Mouse (Mus musculus): ENCODE results near the gene Xdh. TPM values are rescaled to one million over a fixed set of nuclear protein-coding genes. Genes with fewer than 3 reads are reported as not detected.

The Xdh gene
- polyA plus RNA-seq, 1 experiment: 0.55 TPM

DNA sequence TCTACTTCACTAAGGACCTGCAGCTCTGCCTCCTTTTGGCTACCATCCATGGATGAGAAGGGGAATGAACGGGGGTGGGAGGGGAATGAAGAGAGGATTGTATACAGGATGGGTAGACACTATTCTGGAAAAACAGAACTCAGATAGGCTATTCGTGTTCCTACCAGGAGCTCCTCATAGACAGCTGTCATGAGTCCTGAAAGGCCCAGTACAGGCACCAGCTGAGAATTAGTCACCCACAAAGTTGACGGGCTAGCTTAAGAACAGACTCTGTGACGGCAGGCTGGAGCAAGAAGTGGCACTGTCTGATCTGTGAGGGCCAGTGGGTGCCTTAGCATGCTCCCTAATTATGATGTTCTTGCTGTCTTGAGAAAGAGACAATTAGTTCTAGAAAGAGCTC is 21.3 kb upstream of the Xdh start:
- Histone ChIP-seq H3K4me3 (no peak overlapping the region), H3K79me2 (ENCODE audit: control insufficient read depth, insufficient read depth) (no peaks in the 10 kb centered on the region), H3K36me3 (ENCODE audit: control insufficient read depth, insufficient read depth) (no peaks in the 10 kb centered on the region), H3K4me2 (ENCODE audit: low read depth) (peak overlapping the region; percentile 69), H3ac (ENCODE audit: control insufficient read depth, insufficient read length) (no peak overlapping the region), H3K27me3 (ENCODE audit: control insufficient read depth, insufficient read depth, insufficient read length) (no peaks in the 10 kb centered on the region)
- TF ChIP-seq TCF12 (IDR thresholded peaks at IDR 0.05; ENCODE audit: insufficient read depth, poor library complexity, severe bottlenecking) (peak; percentile 13), E2F4 (IDR thresholded peaks at IDR 0.05; ENCODE audit: insufficient read depth) (no peak), MYOG (IDR thresholded peaks at IDR 0.05; ENCODE audit: control insufficient read depth in 1 of 3, insufficient read depth in 1 of 3, insufficient read length in 2 of 3, low read depth in 2 of 3) (peak in 2 of 3 experiments; percentile 58 to 73), MYOD1 (IDR thresholded peaks at IDR 0.05; ENCODE audit: control insufficient read depth in 1 of 3, insufficient read length in 2 of 3, low read depth in 2 of 3) (peak in 2 of 3 experiments; percentile 55 to 66)

DNA sequence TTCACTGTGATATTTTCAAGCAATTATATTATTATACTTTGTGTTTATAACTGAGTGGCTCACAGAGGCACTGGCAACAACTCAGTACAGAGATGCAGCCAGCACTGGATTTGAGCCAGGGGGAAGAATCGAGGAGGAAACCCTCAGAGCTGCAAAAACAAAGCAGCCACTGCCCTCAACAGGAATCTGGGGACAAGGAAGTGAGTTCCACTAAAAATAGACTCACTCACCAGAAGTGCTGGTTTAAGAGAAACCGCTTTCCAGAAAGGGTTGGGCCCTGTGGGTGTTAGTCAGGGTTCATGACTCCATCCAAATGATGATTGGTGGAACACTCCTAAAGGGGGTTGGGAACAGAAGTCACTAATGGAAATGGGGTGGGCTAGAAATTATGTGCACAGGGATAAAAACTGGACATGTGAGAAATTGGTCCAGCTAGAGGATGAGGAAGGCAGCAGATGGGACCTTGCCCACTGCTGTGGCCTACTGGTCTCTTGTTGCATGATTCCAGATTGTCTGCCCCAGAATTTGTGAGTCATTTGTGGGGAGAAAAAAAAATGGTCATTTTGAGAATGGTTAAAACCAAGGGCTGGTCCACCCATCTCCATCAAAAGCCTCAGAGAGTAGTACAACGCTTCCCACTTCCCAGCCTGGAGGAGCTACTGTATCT is 20.5 kb upstream of the Xdh start:
- H3K4me2 ChIP-seq (ENCODE audit: low read depth): peak overlapping the region; percentile 69
- no peaks in the 10 kb centered on the region for H3K36me3 ChIP-seq (ENCODE audit: control insufficient read depth, insufficient read depth)
- H3ac ChIP-seq (ENCODE audit: control insufficient read depth, insufficient read length): no peak overlapping the region
- no peak overlapping the region for H3K4me3 ChIP-seq
- no peak for TF ChIP-seq CEBPB (IDR thresholded peaks at IDR 0.05; ENCODE audit: insufficient read depth, poor library complexity, severe bottlenecking)
- no peak for TF ChIP-seq USF1 (IDR thresholded peaks at IDR 0.05; ENCODE audit: low read depth)
- TF ChIP-seq E2F4 (IDR thresholded peaks at IDR 0.05; ENCODE audit: insufficient read depth): no peak
- TF ChIP-seq MYOG (IDR thresholded peaks at IDR 0.05; ENCODE audit: control insufficient read depth in 1 of 3, insufficient read depth in 1 of 3, insufficient read length in 2 of 3, low read depth in 2 of 3): no peak
- TF ChIP-seq SRF (IDR thresholded peaks at IDR 0.05; ENCODE audit: control insufficient read depth, insufficient read length, low read depth): no peak
- no peak for TF ChIP-seq REST (IDR thresholded peaks at IDR 0.05; ENCODE audit: insufficient read depth, insufficient read length)
- no peak for TF ChIP-seq TCF3 (IDR thresholded peaks at IDR 0.05; ENCODE audit: insufficient read length, low read depth)
- TF ChIP-seq POLR2AphosphoS2 (IDR thresholded peaks at IDR 0.05; ENCODE audit: insufficient read length, low read depth): no peak
- no peak for TF ChIP-seq POLR2A (IDR thresholded peaks at IDR 0.05; ENCODE audit: insufficient read length, low read depth)
- TF ChIP-seq MAX (IDR thresholded peaks at IDR 0.05; ENCODE audit: low read depth): no peak
- TF ChIP-seq TCF12 (IDR thresholded peaks at IDR 0.05; ENCODE audit: insufficient read depth, poor library complexity, severe bottlenecking): no peak
- no peak for TF ChIP-seq MYOD1 (IDR thresholded peaks at IDR 0.05; ENCODE audit: control insufficient read depth in 1 of 3, insufficient read length in 2 of 3, low read depth in 2 of 3)
- H3K27me3 ChIP-seq (ENCODE audit: control insufficient read depth, insufficient read depth, insufficient read length): no peaks in the 10 kb centered on the region
- H3K79me2 ChIP-seq (ENCODE audit: control insufficient read depth, insufficient read depth): no peaks in the 10 kb centered on the region

DNA sequence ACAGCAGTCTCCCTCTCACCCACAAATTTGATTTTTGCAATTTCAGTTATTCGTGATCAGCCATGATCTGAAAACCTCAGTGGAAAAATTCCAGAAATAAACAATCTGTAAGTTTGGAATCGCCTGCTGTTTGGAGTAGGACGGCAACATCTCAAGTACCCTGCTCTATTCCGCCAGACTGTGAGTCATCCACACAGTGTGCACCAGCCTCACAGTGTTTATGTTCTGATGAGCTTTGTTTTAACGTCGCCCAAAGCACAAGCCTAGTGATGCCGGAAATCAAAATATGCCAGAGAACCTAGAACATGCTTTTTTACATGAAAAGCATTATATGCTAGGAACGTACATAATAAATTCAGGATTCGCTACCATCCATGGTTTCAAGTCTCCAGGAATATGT is 14.9 kb upstream of the Xdh start:
- Histone ChIP-seq H3K4me3 (no peak overlapping the region), H3K27me3 (ENCODE audit: control insufficient read depth, insufficient read depth, insufficient read length) (no peaks in the 10 kb centered on the region), H3K79me2 (ENCODE audit: control insufficient read depth, insufficient read depth) (no peaks in the 10 kb centered on the region), H3K4me2 (ENCODE audit: low read depth) (no peak overlapping the region), H3ac (ENCODE audit: control insufficient read depth, insufficient read length) (no peak overlapping the region), H3K36me3 (ENCODE audit: control insufficient read depth, insufficient read depth) (no peaks in the 10 kb centered on the region)
- TF ChIP-seq TCF3 (IDR thresholded peaks at IDR 0.05; ENCODE audit: insufficient read length, low read depth) (no peak), CEBPB (IDR thresholded peaks at IDR 0.05; ENCODE audit: insufficient read depth, poor library complexity, severe bottlenecking) (no peak), REST (IDR thresholded peaks at IDR 0.05; ENCODE audit: insufficient read depth, insufficient read length) (no peak), POLR2AphosphoS2 (IDR thresholded peaks at IDR 0.05; ENCODE audit: insufficient read length, low read depth) (no peak), MYOG (IDR thresholded peaks at IDR 0.05; ENCODE audit: control insufficient read depth in 1 of 3, insufficient read depth in 1 of 3, insufficient read length in 2 of 3, low read depth in 2 of 3) (no peak), MAX (IDR thresholded peaks at IDR 0.05; ENCODE audit: low read depth) (no peak), MYOD1 (IDR thresholded peaks at IDR 0.05; ENCODE audit: control insufficient read depth in 1 of 3, insufficient read length in 2 of 3, low read depth in 2 of 3) (no peak), TCF12 (IDR thresholded peaks at IDR 0.05; ENCODE audit: insufficient read depth, poor library complexity, severe bottlenecking) (no peak), USF1 (IDR thresholded peaks at IDR 0.05; ENCODE audit: low read depth) (no peak), E2F4 (IDR thresholded peaks at IDR 0.05; ENCODE audit: insufficient read depth) (no peak)

GRCm38 (mm10) chr17:73962628-73963043 is 12.6 kb upstream of the Xdh start:
- Histone ChIP-seq H3ac (ENCODE audit: control insufficient read depth, insufficient read length) (no peak overlapping the region), H3K4me2 (ENCODE audit: low read depth) (no peak overlapping the region), H3K4me3 (no peak overlapping the region), H3K36me3 (ENCODE audit: control insufficient read depth, insufficient read depth) (no peaks in the 10 kb centered on the region), H3K27me3 (ENCODE audit: control insufficient read depth, insufficient read depth, insufficient read length) (no peaks in the 10 kb centered on the region), H3K79me2 (ENCODE audit: control insufficient read depth, insufficient read depth) (no peaks in the 10 kb centered on the region)
- TF ChIP-seq E2F4 (IDR thresholded peaks at IDR 0.05; ENCODE audit: insufficient read depth): no peak
- no peak for TF ChIP-seq CEBPB (IDR thresholded peaks at IDR 0.05; ENCODE audit: insufficient read depth, poor library complexity, severe bottlenecking)
- TF ChIP-seq USF1 (IDR thresholded peaks at IDR 0.05; ENCODE audit: low read depth): no peak
- no peak for TF ChIP-seq MYOD1 (IDR thresholded peaks at IDR 0.05; ENCODE audit: control insufficient read depth in 1 of 3, insufficient read length in 2 of 3, low read depth in 2 of 3)
- no peak for TF ChIP-seq POLR2A (IDR thresholded peaks at IDR 0.05; ENCODE audit: insufficient read length, low read depth)
- TF ChIP-seq POLR2AphosphoS2 (IDR thresholded peaks at IDR 0.05; ENCODE audit: insufficient read length, low read depth): no peak
- TF ChIP-seq MYOG (IDR thresholded peaks at IDR 0.05; ENCODE audit: control insufficient read depth in 1 of 3, insufficient read depth in 1 of 3, insufficient read length in 2 of 3, low read depth in 2 of 3): no peak
- TF ChIP-seq SRF (IDR thresholded peaks at IDR 0.05; ENCODE audit: control insufficient read depth, insufficient read length, low read depth): no peak
- no peak for TF ChIP-seq TCF3 (IDR thresholded peaks at IDR 0.05; ENCODE audit: insufficient read length, low read depth)
- TF ChIP-seq REST (IDR thresholded peaks at IDR 0.05; ENCODE audit: insufficient read depth, insufficient read length): no peak
- no peak for TF ChIP-seq MAX (IDR thresholded peaks at IDR 0.05; ENCODE audit: low read depth)
- TF ChIP-seq TCF12 (IDR thresholded peaks at IDR 0.05; ENCODE audit: insufficient read depth, poor library complexity, severe bottlenecking): no peak
